Mouse (Mus musculus): ENCODE measurements around the gene Retreg3. TPM values are rescaled to one million over a fixed set of nuclear protein-coding genes. Genes with fewer than 3 reads are reported as not detected.

Retreg3 gene
- polyA plus RNA-seq, 1 experiment, result 130 TPM

DNA sequence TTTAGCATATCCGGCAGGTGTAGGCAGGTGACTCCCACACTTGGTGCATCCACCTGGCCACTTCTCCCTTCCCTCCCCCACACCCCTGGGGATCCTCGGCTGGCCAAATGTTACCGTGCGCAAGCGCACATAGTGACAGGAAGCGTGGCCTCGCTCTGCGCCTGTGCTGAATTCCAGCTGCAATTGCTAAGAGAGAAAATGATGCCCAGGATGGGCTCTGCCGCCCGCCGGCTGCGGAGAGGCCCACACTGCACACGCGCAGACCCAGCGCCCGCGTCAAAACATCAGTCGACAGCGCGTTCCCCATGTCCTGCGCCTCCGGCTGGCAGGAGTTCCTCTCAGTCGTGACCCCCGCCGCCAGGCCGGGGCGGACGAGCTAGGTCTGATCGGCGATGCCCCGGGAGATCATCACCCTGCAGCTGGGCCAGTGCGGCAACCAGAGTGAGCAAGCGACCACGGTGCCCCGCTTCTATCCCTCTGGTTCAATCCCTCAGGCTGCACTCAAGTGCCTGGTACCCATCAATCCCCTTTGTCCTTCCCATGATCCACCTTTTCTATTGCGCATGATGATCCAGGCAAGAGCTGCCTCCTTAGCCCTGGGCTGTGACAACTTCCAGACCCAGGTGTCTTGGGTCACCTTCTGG lies 36.2 kb upstream of the Retreg3 start, which contains the start of gene Tubg2:
Tubg2 (plus strand) TSS at position 180 of the 644 bp plus-strand sequence.
- peak; percentile 65 for DNase-seq
- WGBS, result 5% methylated on average over 36 of the region's 36 CpGs
- TF ChIP-seq POLR2A (IDR thresholded peaks at IDR 0.05; ENCODE audit: control insufficient read depth, extremely low read depth, insufficient read depth, low read length, poor library complexity) (no peak), CTCF (IDR thresholded peaks at IDR 0.05; ENCODE audit: borderline replicate concordance, control insufficient read depth, extremely low read depth, insufficient read depth, low read length, poor library complexity) (peak; percentile 42; the same call in 1 of the 2 replicates)
- Histone ChIP-seq H3K27me3 (ENCODE audit: control insufficient read depth, insufficient read depth, low read length) (no peaks in the 10 kb centered on the region), H3K36me3 (ENCODE audit: control insufficient read depth, insufficient read depth, low read length) (no peaks in the 10 kb centered on the region), H3K27ac (ENCODE audit: control insufficient read depth, insufficient read depth, low read length) (no peak within 1 kb of the TSS), H3K4me3 (ENCODE audit: control insufficient read depth, insufficient read depth, low read length) (peak within 1 kb of the TSS; percentile 27), H3K4me1 (replicated peaks; ENCODE audit: control insufficient read depth, insufficient read depth, low read length) (peaks cover 6% of the 10 kb centered on the region)

DNA sequence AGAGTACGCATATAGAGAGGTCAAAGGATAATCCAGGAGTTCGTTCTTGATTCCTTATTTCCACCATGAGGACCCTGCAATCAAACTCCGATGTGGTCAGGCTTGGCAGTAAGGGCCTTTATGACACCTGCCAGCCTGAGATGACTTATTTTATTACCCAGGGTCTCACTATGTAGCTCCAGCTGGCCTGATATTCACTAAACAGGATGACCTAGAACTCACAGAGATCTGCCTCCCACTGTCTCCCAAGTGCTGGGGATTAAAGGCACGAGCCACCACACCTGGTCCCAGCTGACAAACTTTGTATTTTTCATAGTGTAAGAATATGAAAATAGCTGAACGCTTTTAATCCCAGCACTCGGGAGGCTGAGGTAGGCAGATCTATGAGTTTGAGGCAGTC lies 35.5 kb upstream of the Retreg3 start:
- TF ChIP-seq CTCF (IDR thresholded peaks at IDR 0.05; ENCODE audit: borderline replicate concordance, control insufficient read depth, extremely low read depth, insufficient read depth, low read length, poor library complexity) (no peak), POLR2A (IDR thresholded peaks at IDR 0.05; ENCODE audit: control insufficient read depth, extremely low read depth, insufficient read depth, low read length, poor library complexity) (no peak)
- WGBS, result 91% methylated on average over 6 of the region's 6 CpGs
- H3K27me3 ChIP-seq (ENCODE audit: control insufficient read depth, insufficient read depth, low read length), result no peaks in the 10 kb centered on the region

DNA sequence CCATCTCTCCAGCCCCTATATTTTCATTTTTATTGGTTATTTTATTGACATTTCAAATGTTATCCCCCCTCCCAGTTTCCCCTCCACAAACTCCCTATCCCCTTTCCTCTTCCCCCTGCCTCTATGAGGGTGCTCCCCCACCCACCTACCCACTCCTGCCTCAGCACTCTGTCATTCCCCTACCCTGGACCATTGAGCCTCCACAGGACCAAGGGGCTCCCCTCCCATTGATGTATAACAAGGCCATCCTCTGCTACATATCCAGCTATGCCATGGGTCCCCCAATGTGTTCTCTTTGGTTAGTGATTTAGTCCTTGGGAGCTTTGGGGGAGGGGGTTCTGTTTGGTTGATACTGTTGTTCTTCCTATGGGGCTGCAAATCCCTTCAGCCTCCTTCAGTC lies 35.0 kb upstream of the Retreg3 start:
- no peak for DNase-seq
- peaks cover 6% of the 10 kb centered on the region for H3K4me1 ChIP-seq (replicated peaks; ENCODE audit: control insufficient read depth, insufficient read depth, low read length)
- H3K27me3 ChIP-seq (ENCODE audit: control insufficient read depth, insufficient read depth, low read length), result no peaks in the 10 kb centered on the region
- H3K36me3 ChIP-seq (ENCODE audit: control insufficient read depth, insufficient read depth, low read length), result no peaks in the 10 kb centered on the region
- H3K4me3 ChIP-seq (ENCODE audit: control insufficient read depth, insufficient read depth, low read length), result no peak overlapping the region
- no peak for TF ChIP-seq POLR2A (IDR thresholded peaks at IDR 0.05; ENCODE audit: control insufficient read depth, extremely low read depth, insufficient read depth, low read length, poor library complexity)
- no peak for TF ChIP-seq CTCF (IDR thresholded peaks at IDR 0.05; ENCODE audit: borderline replicate concordance, control insufficient read depth, extremely low read depth, insufficient read depth, low read length, poor library complexity)
- H3K27ac ChIP-seq (ENCODE audit: control insufficient read depth, insufficient read depth, low read length), result no peak overlapping the region

More for the DNA sequence above, 35.5 kb upstream of the Retreg3 start:
- DNase-seq, result no peak
- Histone ChIP-seq H3K4me3 (ENCODE audit: control insufficient read depth, insufficient read depth, low read length) (no peak overlapping the region), H3K36me3 (ENCODE audit: control insufficient read depth, insufficient read depth, low read length) (no peaks in the 10 kb centered on the region), H3K27ac (ENCODE audit: control insufficient read depth, insufficient read depth, low read length) (no peak overlapping the region), H3K4me1 (replicated peaks; ENCODE audit: control insufficient read depth, insufficient read depth, low read length) (peaks cover 6% of the 10 kb centered on the region)

DNA sequence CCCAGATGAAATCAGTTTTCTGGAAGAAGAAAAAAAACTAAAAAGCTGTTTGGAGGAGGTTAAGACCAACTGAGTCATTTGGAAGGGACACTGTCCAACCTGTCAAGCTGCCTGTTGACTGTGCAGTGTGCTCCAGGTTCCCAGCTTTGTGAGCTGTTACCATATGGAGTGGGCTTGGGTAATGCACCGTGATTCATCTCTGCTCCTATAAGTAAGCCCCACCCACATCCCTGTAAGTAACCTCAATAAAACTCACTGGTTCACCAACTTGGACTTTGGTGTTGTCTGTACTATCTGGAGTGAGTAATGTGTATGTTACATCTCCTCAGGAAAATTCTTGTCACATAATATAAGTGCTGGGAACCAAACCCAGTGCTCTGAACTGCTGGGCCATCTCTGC lies 33.1 kb upstream of the Retreg3 start:
- Histone ChIP-seq H3K4me3 (ENCODE audit: control insufficient read depth, insufficient read depth, low read length) (no peak overlapping the region), H3K27ac (ENCODE audit: control insufficient read depth, insufficient read depth, low read length) (no peak overlapping the region), H3K27me3 (ENCODE audit: control insufficient read depth, insufficient read depth, low read length) (no peaks in the 10 kb centered on the region), H3K36me3 (ENCODE audit: control insufficient read depth, insufficient read depth, low read length) (no peaks in the 10 kb centered on the region), H3K4me1 (replicated peaks; ENCODE audit: control insufficient read depth, insufficient read depth, low read length) (peaks cover 10% of the 10 kb centered on the region)
- TF ChIP-seq POLR2A (IDR thresholded peaks at IDR 0.05; ENCODE audit: control insufficient read depth, extremely low read depth, insufficient read depth, low read length, poor library complexity) (no peak), CTCF (IDR thresholded peaks at IDR 0.05; ENCODE audit: borderline replicate concordance, control insufficient read depth, extremely low read depth, insufficient read depth, low read length, poor library complexity) (no peak)
- WGBS, result 84% methylated on average over 1 of the region's 1 CpGs
- DNase-seq, result no peak

DNA sequence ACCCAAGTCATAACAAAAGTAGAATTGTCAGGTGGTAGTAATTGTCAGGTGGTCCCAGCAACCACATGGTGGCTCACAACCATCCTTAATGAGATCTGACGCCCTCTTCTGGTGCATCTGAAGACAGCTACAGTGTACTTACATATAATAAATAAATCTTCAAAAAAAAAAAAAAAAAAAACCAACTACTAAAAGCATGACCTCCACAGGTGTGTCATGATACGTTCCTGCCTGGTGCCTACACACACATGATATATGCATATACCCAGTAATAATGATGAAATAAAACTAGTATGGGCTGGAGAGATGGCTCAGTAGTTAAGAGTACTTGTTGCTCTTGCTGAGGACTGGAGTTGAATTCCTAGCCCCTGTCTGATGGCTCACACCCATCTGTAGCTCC lies 31.4 kb upstream of the Retreg3 start:
- no peak overlapping the region for H3K4me3 ChIP-seq (ENCODE audit: control insufficient read depth, insufficient read depth, low read length)
- no peaks in the 10 kb centered on the region for H3K36me3 ChIP-seq (ENCODE audit: control insufficient read depth, insufficient read depth, low read length)
- 78% methylated on average over 2 of the region's 2 CpGs for WGBS
- no peak overlapping the region for H3K27ac ChIP-seq (ENCODE audit: control insufficient read depth, insufficient read depth, low read length)
- TF ChIP-seq CTCF (IDR thresholded peaks at IDR 0.05; ENCODE audit: borderline replicate concordance, control insufficient read depth, extremely low read depth, insufficient read depth, low read length, poor library complexity), result no peak
- no peak for TF ChIP-seq POLR2A (IDR thresholded peaks at IDR 0.05; ENCODE audit: control insufficient read depth, extremely low read depth, insufficient read depth, low read length, poor library complexity)
- no peak for DNase-seq
- H3K4me1 ChIP-seq (replicated peaks; ENCODE audit: control insufficient read depth, insufficient read depth, low read length), result peaks cover 6% of the 10 kb centered on the region
- no peaks in the 10 kb centered on the region for H3K27me3 ChIP-seq (ENCODE audit: control insufficient read depth, insufficient read depth, low read length)

DNA sequence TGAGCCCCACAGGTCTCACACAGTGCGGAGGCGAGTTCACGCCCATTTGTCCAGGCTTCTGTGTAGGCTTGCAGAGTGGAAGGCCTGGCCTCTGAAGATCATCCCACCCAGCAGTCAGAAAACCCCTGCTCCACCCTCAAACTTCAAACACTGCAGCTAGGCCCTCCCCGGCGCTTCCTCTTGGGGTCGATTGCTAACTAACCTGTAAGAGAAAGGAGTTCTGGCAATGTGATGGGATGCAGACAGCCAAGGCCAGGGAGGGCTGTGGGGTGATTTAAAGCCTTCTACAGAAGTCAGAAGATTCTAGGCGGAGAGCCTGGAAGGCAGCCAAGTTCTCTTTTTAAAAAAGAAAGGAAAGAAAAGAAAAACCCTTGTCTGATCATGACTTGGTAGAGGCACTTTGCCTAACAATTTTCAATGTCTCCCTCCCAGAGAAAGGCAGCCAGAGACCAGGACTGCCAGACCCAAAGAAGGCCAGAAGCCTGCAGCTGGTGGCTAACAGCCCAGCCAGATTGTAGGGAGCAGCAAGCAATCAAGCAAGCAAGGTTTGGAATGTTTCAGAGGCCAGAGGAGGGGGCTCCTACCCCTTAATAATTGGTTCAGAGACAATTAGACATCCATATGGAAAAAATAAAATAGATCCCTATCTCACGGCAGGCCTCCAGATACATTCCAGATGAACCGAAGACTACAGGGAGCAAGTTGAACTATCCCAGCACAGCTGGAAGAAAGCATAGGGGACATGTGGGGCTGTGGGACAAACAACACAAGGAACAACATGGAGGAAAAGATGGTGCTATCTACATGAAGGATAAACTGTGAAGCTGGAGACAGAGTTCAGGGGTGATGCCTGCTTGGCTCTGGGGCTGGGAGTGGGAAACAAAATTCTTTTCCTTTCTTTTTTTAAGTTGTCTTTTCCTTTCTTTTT lies 29.7 kb upstream of the Retreg3 start:
- Histone ChIP-seq H3K27ac (ENCODE audit: control insufficient read depth, insufficient read depth, low read length) (no peak overlapping the region), H3K4me3 (ENCODE audit: control insufficient read depth, insufficient read depth, low read length) (no peak overlapping the region)
- WGBS, result 58% methylated on average over 9 of the region's 9 CpGs

More for the DNA sequence above, 29.7 kb upstream of the Retreg3 start:
- Histone ChIP-seq H3K36me3 (ENCODE audit: control insufficient read depth, insufficient read depth, low read length) (no peaks in the 10 kb centered on the region), H3K27me3 (ENCODE audit: control insufficient read depth, insufficient read depth, low read length) (no peaks in the 10 kb centered on the region), H3K4me1 (replicated peaks; ENCODE audit: control insufficient read depth, insufficient read depth, low read length) (peaks cover 4% of the 10 kb centered on the region; the same call in 1 of the 2 replicates)
- no peak for DNase-seq
- no peak for TF ChIP-seq CTCF (IDR thresholded peaks at IDR 0.05; ENCODE audit: borderline replicate concordance, control insufficient read depth, extremely low read depth, insufficient read depth, low read length, poor library complexity)
- no peak for TF ChIP-seq POLR2A (IDR thresholded peaks at IDR 0.05; ENCODE audit: control insufficient read depth, extremely low read depth, insufficient read depth, low read length, poor library complexity)
